Mouse (Mus musculus) CH12.LX (cell line): ENCODE results near the gene Fbxo39. TPM values are rescaled to one million over a fixed set of nuclear protein-coding genes. Genes with fewer than 3 reads are reported as not detected.

ENCODE experiments used
- DNase-seq: peaks from one replicate; pipeline ENCODE4 v3.0.0-alpha.2; 2013; ENCODE audit errors: extremely low read depth
- H3K27ac ChIP-seq: 2 replicates; pipeline ENCODE4 v1.5.1; 2012; ENCODE audit warnings: low read depth, mild to moderate bottlenecking, control low read depth, moderate library complexity; ENCODE audit not compliant: insufficient read depth
- H3K27me3 ChIP-seq: replicated peaks from 2 replicates; pipeline ENCODE3; 2012; ENCODE audit warnings: inconsistent platforms
- H3K36me3 ChIP-seq, 2 experiments: replicated peaks in 1 of 2; 2 replicates each; pipeline versions ENCODE3 to v1.6.1; 2012; ENCODE audit warnings: inconsistent platforms in 1 of 2, low read length in 1 of 2, mild to moderate bottlenecking in 1 of 2, mixed read lengths in 1 of 2, moderate library complexity in 1 of 2; ENCODE audit not compliant: control insufficient read depth in 1 of 2, insufficient read depth in 1 of 2
- H3K4me1 ChIP-seq, 2 experiments: 2 replicates each; pipeline ENCODE4 v1.6.1; 2012; ENCODE audit warnings: inconsistent platforms in 1 of 2, moderate library complexity in 1 of 2; ENCODE audit not compliant: insufficient read depth in 2 of 2, control insufficient read depth in 1 of 2
- H3K4me2 ChIP-seq: 2 replicates; pipeline ENCODE4 v1.6.1; 2012; ENCODE audit warnings: low read depth, mild to moderate bottlenecking, control low read depth; ENCODE audit not compliant: poor library complexity, insufficient read depth, severe bottlenecking
- H3K4me3 ChIP-seq, 3 experiments: fragments of 150-350 bp in 1 of 3; sonication (generic) in 1 of 3; replicated peaks in 1 of 3; 2 replicates each; pipeline versions ENCODE3 to v1.5.1; 2011 to 2012; ENCODE audit warnings: low read depth in 2 of 3, low read length in 2 of 3, mild to moderate bottlenecking in 2 of 3, moderate library complexity in 2 of 3, control low read depth in 1 of 3, improper control_type of control experiment in 1 of 3, inconsistent platforms in 1 of 3, mixed read lengths in 1 of 3; ENCODE audit not compliant: poor library complexity in 1 of 3
- H3K79me2 ChIP-seq: replicated peaks from 2 replicates; pipeline ENCODE4 v1.6.1; 2012; ENCODE audit warnings: mild to moderate bottlenecking, moderate library complexity; ENCODE audit not compliant: control insufficient read depth, poor library complexity, insufficient read depth, severe bottlenecking; ENCODE audit errors: extremely low read depth
- H3K9ac ChIP-seq: 2 replicates; pipeline ENCODE4 v1.6.1; 2012; ENCODE audit warnings: low read depth, mild to moderate bottlenecking, control low read depth, moderate library complexity; ENCODE audit not compliant: insufficient read depth
- H3K9me3 ChIP-seq: replicated peaks from 2 replicates; pipeline ENCODE3; 2012; ENCODE audit warnings: low read length, inconsistent platforms, mixed read lengths
- CHD1 ChIP-seq: IDR thresholded peaks from 2 replicates; pipeline ENCODE4 v1.6.1; 2012; ENCODE audit warnings: low read depth, low read length, improper control_type of control experiment, inconsistent platforms
- CTCF ChIP-seq, 2 experiments: IDR thresholded peaks in 1 of 2; conservative IDR thresholded peaks in 1 of 2; 2 replicates each; pipeline ENCODE4 v1.5.1; 2011 to 2012; ENCODE audit warnings: low read depth in 2 of 2, low read length in 2 of 2, improper control_type of control experiment in 1 of 2, inconsistent platforms in 1 of 2, mild to moderate bottlenecking in 1 of 2, moderate library complexity in 1 of 2
- E2F4 ChIP-seq: IDR thresholded peaks from 2 replicates; pipeline ENCODE4 v1.6.1; 2011; ENCODE audit warnings: low read depth, low read length, improper control_type of control experiment; ENCODE audit not compliant: insufficient replicate concordance
- ELF1 ChIP-seq: IDR thresholded peaks from 2 replicates; pipeline ENCODE4 v1.6.1; 2014; ENCODE audit warnings: low read depth, mild to moderate bottlenecking, inconsistent platforms, low read length, improper control_type of control experiment
- ETS1 ChIP-seq: conservative IDR thresholded peaks from 2 replicates; pipeline ENCODE4 v1.6.1; 2012; ENCODE audit warnings: low read depth, mild to moderate bottlenecking, inconsistent platforms, low read length, improper control_type of control experiment, moderate library complexity
- GABPA ChIP-seq: IDR thresholded peaks from 2 replicates; pipeline ENCODE4 v1.6.1; 2012; ENCODE audit warnings: low read depth, low read length, improper control_type of control experiment, inconsistent platforms; ENCODE audit not compliant: insufficient replicate concordance
- HCFC1 ChIP-seq: IDR thresholded peaks from 2 replicates; pipeline ENCODE4 v1.6.1; 2012; ENCODE audit warnings: low read depth, mild to moderate bottlenecking, inconsistent platforms, low read length, improper control_type of control experiment
- IRF4 ChIP-seq: IDR thresholded peaks from 2 replicates; pipeline ENCODE4 v1.6.1; 2014; ENCODE audit warnings: low read depth, mild to moderate bottlenecking, inconsistent platforms, low read length, improper control_type of control experiment
- MAX ChIP-seq: IDR thresholded peaks from 2 replicates; pipeline ENCODE4 v1.6.1; 2011; ENCODE audit warnings: low read length, improper control_type of control experiment
- NELFE ChIP-seq: IDR thresholded peaks from 2 replicates; pipeline ENCODE4 v1.6.1; 2011; ENCODE audit warnings: low read depth, low read length, improper control_type of control experiment
- NRF1 ChIP-seq: IDR thresholded peaks from 2 replicates; pipeline ENCODE4 v1.6.1; 2014; ENCODE audit warnings: low read depth, mild to moderate bottlenecking, inconsistent platforms, low read length, improper control_type of control experiment, moderate library complexity
- PAX5 ChIP-seq: IDR thresholded peaks from 2 replicates; pipeline ENCODE4 v1.6.1; 2012; ENCODE audit warnings: low read length, inconsistent platforms, mixed read lengths
- POLR2A ChIP-seq: IDR thresholded peaks from 2 replicates; pipeline ENCODE4 v1.6.1; 2011; ENCODE audit warnings: low read depth, mild to moderate bottlenecking, improper control_type of control experiment, low read length
- POLR2AphosphoS2 ChIP-seq: IDR thresholded peaks from 2 replicates; pipeline ENCODE4 v1.6.1; 2011; ENCODE audit warnings: low read depth, low read length, improper control_type of control experiment
- SMC3 ChIP-seq: IDR thresholded peaks from 2 replicates; pipeline ENCODE4 v1.6.1; 2011; ENCODE audit warnings: low read depth, low read length, improper control_type of control experiment
- TBP ChIP-seq: conservative IDR thresholded peaks from 2 replicates; pipeline ENCODE4 v1.6.1; 2011; ENCODE audit warnings: low read depth, low read length, improper control_type of control experiment
- USF1 ChIP-seq: IDR thresholded peaks from 2 replicates; pipeline ENCODE4 v1.6.1; 2014; ENCODE audit warnings: low read depth, mild to moderate bottlenecking, inconsistent platforms, low read length, improper control_type of control experiment
- USF2 ChIP-seq: conservative IDR thresholded peaks from 2 replicates; pipeline ENCODE4 v1.6.1; 2011; ENCODE audit warnings: low read depth, low read length, improper control_type of control experiment
- ZC3H11A ChIP-seq: IDR thresholded peaks from 2 replicates; pipeline ENCODE4 v1.6.1; 2012; ENCODE audit warnings: low read depth, mild to moderate bottlenecking, inconsistent platforms, low read length, improper control_type of control experiment
- ZMIZ1 ChIP-seq: IDR thresholded peaks from 2 replicates; pipeline ENCODE4 v1.6.1; 2012; ENCODE audit warnings: low read depth, mild to moderate bottlenecking, inconsistent platforms, low read length, improper control_type of control experiment
- dilution Hi-C: fragments of 300-500 bp; cut with MboI; formaldehyde crosslinking; loops from 2 replicates; pipeline ENCODE4 v1.14.3; 2020; ENCODE audit warnings: low sequenced_read_pairs; ENCODE audit not compliant: extremely low pct_unique_long_range_greater_than_20kb, extremely low pct_ligation_motif_present
- in situ Hi-C: fragments of 300-500 bp; cut with MboI; formaldehyde crosslinking; loops from 3 replicates; pipeline ENCODE4 v1.14.3; 2019; ENCODE audit warnings: low sequenced_read_pairs, low pct_ligation_motif_present, low pct_unique_long_range_greater_than_20kb, mixed read lengths
- polyA plus RNA-seq: library from polyadenylated mRNA; unstranded; fragments of >175 nt; gene quantifications from 2 replicates; pipeline ENCODE4 v1.2.1, GENCODE M21; 2012; ENCODE audit warnings: low read depth; ENCODE audit not compliant: insufficient read length
- total RNA-seq, 2 experiments: library from RNA; depleted of rRNA; stranded (reverse); fragments of 300-350 nt in 1 of 2; fragments of >200 nt in 1 of 2; gene quantifications; 2 replicates each; pipeline ENCODE4 v1.2.3; 2012 to 2014

Fbxo39 gene
- total RNA-seq (2012; rRNA removed) (not detected in 2 replicates), total RNA-seq (2014; rRNA removed) (not detected in 2 replicates), polyA plus RNA-seq (0.13 TPM in 1 of 2 replicates, not detected in the other)

DNA sequence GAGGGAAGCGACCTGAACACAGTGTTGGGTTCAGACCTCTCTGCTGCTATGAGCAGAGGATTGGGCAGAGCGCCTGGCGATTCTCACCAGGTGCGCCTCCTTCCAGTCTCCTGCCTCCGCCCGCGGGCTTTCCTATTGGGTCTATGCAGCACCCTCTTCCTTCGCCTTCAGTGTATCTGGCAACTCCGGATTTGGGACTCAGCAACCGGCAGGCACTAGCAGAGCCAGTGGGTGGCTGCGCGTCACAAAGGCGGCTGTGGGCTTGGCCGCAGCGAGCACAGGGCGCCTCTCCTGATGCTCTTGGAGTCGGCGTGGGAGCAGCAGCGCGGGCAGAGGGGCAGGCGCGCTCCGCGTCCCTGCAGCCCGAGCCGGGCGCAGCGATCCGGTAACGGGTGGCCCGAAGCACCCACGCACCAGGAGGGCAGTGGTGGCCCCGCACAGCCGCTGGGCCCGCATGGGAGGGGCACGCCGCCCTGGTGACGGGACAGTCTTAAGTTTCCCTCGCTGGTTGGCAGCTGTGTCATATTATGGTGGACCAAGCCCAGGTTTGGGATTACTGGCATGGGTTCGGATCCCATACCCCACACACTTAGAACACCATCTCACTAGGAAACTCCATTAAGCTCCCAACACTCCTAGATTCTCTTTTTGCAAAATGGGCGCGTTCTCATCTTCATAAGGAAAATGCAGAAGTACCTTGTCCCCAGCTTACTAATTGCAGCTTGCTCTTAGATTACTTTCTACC is at the start of gene Fbxo39:
TSS of gene Fbxo39 (plus strand) at position 294 of the 745 bp plus-strand sequence.
- Histone ChIP-seq H3K79me2 (no peaks in the 10 kb centered on the region), H3K27me3 (peaks cover 5% of the 10 kb centered on the region), H3K4me2 (no peak within 1 kb of the TSS), H3K27ac (no peak within 1 kb of the TSS), H3K4me3 (no peak within 1 kb of the TSS), H3K9ac (no peak within 1 kb of the TSS)
- in situ Hi-C loops = loop anchor here (10.0 kb wide), 1 partner anchor 90 kb away; no protein-coding TSS in a partner anchor
- TF ChIP-seq CTCF (conservative IDR thresholded peaks at IDR 0.05 in 1 of 2, IDR thresholded peaks at IDR 0.05 in 1 of 2; ENCODE audit: low read depth in 2 of 2, low read length in 2 of 2) (no peak), GABPA (no peak), CHD1 (no peak), IRF4 (no peak)
- TF ChIP-seq, all 38 proteins: peak for 0
- DNase-seq = no peak
- H3K9me3 ChIP-seq = no peaks in the 10 kb centered on the region
- H3K36me3 ChIP-seq = peaks cover 0 to 16% of the 10 kb centered on the region in 2 experiments
- dilution Hi-C loops = no loop called here
- peaks cover 0 to 4% of the 10 kb centered on the region in 2 experiments; a peak in 2 of 4 replicates for H3K4me1 ChIP-seq

DNA sequence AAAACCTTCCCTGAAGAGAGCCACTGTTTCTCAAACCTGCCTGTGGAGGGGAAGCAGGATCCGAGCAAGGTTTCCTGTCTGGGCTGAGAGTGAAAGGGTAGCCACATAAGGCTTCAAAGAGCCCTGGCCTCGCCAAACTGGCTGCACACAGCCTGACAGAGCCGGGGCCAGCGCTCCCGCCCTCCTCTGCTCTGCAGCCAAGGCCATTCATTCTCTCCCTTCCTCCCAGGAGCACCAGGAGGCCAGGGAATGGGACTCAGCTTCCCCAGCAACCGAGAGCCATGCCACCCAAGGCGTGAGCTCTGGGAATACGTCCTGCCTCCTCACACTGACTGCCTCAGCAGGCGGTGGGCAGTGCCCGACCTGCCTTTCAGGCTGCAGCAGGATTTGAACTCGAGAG is 48.8 kb upstream of the Fbxo39 start:
- dilution Hi-C loops (no loop called here), in situ Hi-C loops (no loop called here)
- H3K4me1 ChIP-seq = peaks cover 5 to 7% of the 10 kb centered on the region in 2 experiments
- no peaks in the 10 kb centered on the region for H3K36me3 ChIP-seq
- no peaks in the 10 kb centered on the region for H3K9me3 ChIP-seq
- no peak overlapping the region for H3K27ac ChIP-seq
- H3K79me2 ChIP-seq = no peaks in the 10 kb centered on the region
- DNase-seq = no peak
- H3K9ac ChIP-seq = no peak overlapping the region
- TF ChIP-seq USF1 (no peak), HCFC1 (no peak), NELFE (no peak), ELF1 (no peak), NRF1 (no peak), MAX (no peak), ZC3H11A (no peak), SMC3 (no peak), USF2 (no peak), ETS1 (no peak), ZMIZ1 (no peak), POLR2A (no peak), E2F4 (no peak), POLR2AphosphoS2 (no peak), GABPA (no peak), IRF4 (no peak), TBP (no peak), PAX5 (no peak)
- TF ChIP-seq, all 38 proteins: peak for 0
- Histone ChIP-seq H3K27me3 (peaks cover 40% of the 10 kb centered on the region), H3K4me2 (no peak overlapping the region), H3K4me3 (no peak overlapping the region)
